Mouse (Mus musculus): Measurements from ENCODE around the gene Mettl7a3. TPM values are rescaled to one million over a fixed set of nuclear protein-coding genes. Genes with fewer than 3 reads are reported as not detected.

Gene Mettl7a3
- 0.61 TPM in 1 of 4 replicates, not detected in the others for total RNA-seq (2023; ENCODE audit: inconsistent age)

DNA sequence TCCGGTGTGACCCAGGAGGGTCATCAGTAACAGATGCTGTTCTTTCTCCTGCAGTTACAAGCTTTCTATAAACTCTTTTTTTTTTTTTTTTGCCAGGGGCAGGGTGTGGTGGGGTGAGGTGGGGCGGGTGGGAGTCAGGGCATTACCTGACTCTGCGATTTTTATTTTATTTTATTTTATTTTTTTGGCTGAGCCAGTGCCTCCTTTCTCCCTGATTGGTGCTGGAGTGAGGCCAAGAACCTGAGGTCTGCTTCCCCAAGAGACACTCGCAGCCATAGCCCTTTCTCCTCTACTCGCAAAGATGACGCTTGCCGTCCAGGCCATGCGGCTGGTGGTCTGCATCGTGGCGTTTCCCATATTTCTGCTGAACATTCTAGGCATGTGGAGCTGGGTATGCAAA is at the start of gene Mettl7a3:
Gene Mettl7a3 (plus strand): TSS at position 301 of the 400 bp plus-strand sequence.

DNA sequence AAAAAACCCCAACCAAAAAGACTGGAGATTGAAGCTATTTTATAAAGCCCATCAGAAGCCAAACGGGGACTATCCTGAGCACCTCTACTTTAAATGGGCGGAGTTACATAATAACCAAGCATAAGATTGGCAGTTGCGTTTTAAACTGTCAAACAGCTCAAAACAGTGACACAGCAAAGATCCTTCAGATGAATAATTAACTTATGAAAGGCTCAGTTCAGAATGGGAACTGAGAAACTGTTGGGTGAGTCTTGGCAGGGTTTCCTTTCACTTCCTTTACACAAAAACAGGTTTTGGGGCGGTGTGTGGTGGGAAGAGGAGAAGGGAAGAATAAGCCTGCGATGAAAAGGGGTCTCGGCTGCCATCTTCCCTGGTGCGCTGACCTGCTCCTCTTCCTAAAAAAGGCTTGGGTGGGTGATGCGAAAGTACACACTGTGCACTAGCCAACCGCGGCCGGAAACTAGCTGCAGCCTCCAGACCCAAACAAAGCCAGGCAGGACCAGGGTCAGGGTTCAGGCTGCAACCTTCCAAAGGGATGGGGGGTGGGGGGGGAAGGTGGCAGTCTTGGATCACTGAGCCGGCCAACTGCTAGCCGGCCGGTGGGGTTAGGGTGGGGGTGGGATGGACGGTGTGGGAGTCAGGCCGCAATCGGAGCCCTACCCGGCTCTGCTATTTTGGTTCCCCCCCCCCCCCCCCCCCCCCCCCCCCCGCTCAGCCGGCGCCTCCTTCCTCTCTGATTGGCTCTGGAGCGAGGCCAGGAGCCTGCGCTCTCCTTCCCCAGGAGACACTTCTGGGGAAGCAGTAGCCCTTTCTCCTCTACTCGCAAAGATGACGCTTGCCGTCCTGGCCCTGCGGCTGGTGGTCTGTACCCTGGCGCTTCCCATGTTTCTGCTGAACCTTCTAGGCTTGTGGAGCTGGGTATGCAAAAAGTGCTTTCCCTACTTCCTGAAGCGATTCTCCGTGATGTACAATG is 30.4 kb upstream of the Mettl7a3 start, which contains the start of gene Mettl7a1:
Gene Mettl7a1 (plus strand): TSS at position 122 of the 973 bp plus-strand sequence.

DNA sequence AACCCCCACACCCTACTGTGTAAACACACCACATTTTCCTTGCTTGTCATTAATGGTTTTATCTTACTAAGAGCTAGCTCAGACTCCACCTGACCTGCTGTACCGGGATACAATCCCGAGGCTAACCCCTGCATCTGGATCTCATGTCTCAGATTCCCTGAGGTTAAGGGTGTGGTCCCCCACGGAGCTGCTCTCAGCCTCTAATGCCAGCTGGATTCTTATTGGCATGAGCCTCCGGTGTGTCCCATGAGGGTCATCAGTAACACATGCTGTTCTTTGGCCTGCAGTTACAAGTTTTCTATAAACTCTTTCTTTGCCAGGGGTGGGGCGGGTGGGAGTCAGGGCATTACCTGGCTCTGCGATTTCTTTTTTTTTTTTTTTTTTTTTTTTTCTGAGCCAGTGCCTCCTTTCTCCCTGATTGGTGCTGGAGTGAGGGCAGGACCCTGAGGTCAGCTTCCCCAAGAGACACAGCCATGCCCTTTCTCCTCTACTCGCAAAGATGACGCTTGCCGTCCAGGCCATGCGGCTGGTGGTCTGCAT is 18.1 kb downstream of the Mettl7a3 start, which contains the start of the genes Methig1 and Mettl7a2:
Gene Methig1 (plus strand): TSS at position 439 of the 540 bp plus-strand sequence.
Gene Mettl7a2 (plus strand): TSS at position 490 of the 540 bp plus-strand sequence.

DNA sequence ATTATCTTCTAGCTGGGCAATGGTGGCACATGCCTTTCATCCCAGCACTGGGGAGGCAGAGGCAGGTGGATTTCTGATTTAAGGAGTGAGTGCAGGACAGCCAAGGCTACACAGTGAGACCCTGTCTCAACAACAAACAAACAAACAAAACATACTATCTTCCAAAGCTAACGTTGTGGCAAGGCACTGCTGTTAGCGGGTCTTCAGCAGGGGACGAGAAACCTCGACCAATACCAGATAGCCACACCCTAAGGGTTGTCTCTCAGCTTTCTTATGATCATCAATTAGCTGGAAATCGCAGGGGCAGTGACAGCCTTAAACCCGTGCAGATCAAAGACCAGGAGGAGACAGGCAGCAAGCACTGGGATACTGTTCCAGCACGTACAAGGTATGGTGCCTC is 29.5 kb downstream of the Mettl7a3 start, which contains the start of gene Higd1c:
Gene Higd1c (plus strand): TSS at position 301 of the 400 bp plus-strand sequence.

Other genes with a start within 250 kb of the Mettl7a3 start
- gene Atf1, start 107.1 kb upstream of the Mettl7a3 start, total RNA-seq (2023; ENCODE audit: inconsistent age) = 62.4 to 84.3 TPM (median 76.9 TPM) in 4 replicates
- not detected in 4 replicates for gene Tmprss12, start 54.1 kb upstream of the Mettl7a3 start, total RNA-seq (2023; ENCODE audit: inconsistent age)
- gene Mettl7a1, start 30.8 kb upstream of the Mettl7a3 start, total RNA-seq (2023; ENCODE audit: inconsistent age) = 13.4 to 16.4 TPM (median 15.5 TPM) in 4 replicates
- gene Methig1, start 18.2 kb downstream of the Mettl7a3 start, total RNA-seq (2023; ENCODE audit: inconsistent age) = not detected in 4 replicates
- 0.60 to 0.81 TPM (median 0.78 TPM) in 4 replicates for gene Mettl7a2, start 18.3 kb downstream of the Mettl7a3 start, total RNA-seq (2023; ENCODE audit: inconsistent age)
- not detected in 4 replicates for gene Higd1c, start 29.6 kb downstream of the Mettl7a3 start, total RNA-seq (2023; ENCODE audit: inconsistent age)
- gene Gm5475, start 87.2 kb downstream of the Mettl7a3 start, total RNA-seq (2023; ENCODE audit: inconsistent age) = not detected in 4 replicates
- 14.5 to 19.1 TPM (median 16.1 TPM) in 4 replicates for gene Slc11a2, start 90.1 kb downstream of the Mettl7a3 start, total RNA-seq (2023; ENCODE audit: inconsistent age)
- 43.7 to 45.3 TPM (median 44.9 TPM) in 4 replicates for gene Letmd1, start 134.1 kb downstream of the Mettl7a3 start, total RNA-seq (2023; ENCODE audit: inconsistent age)
- gene Csrnp2, start 160.6 kb downstream of the Mettl7a3 start, total RNA-seq (2023; ENCODE audit: inconsistent age) = 4.5 to 5.4 TPM (median 4.8 TPM) in 4 replicates
- 7.4 to 11.2 TPM (median 10.6 TPM) in 4 replicates for gene Tfcp2, start 217.1 kb downstream of the Mettl7a3 start, total RNA-seq (2023; ENCODE audit: inconsistent age)